Mouse (Mus musculus) olfactory bulb, adult 2 months (tissue): ENCODE results near the gene Crygn.

Source experiments
- CTCF ChIP-seq: fragments of 200-500 bp; IDR thresholded peaks from 2 replicates; pipeline ENCODE4 v1.5.1; 2012; ENCODE audit warnings: low read depth, mild to moderate bottlenecking, low read length, moderate library complexity; ENCODE audit not compliant: insufficient read depth
- POLR2A ChIP-seq: fragments of 200-500 bp; IDR thresholded peaks from 2 replicates; pipeline ENCODE4 v1.6.1; 2012; ENCODE audit warnings: mild to moderate bottlenecking, low read depth, low read length, moderate library complexity; ENCODE audit not compliant: insufficient read depth

- TF ChIP-seq CTCF (no peak), POLR2A (no peak)
Measured at GRCm38 (mm10) chr5:24730488-24730871, 27.3 kb downstream of the Crygn start, which contains the start of gene Wdr86.
